Mouse (Mus musculus) kidney, embryonic 16.5 days (tissue): ENCODE data around the gene Phex. TPM values are rescaled to one million over a fixed set of nuclear protein-coding genes. Genes with fewer than 3 reads are reported as not detected.

Experiments
- ATAC-seq: fragments of 200-750 bp; cut with Nextera tagmentation; 2 replicates; pipeline ENCODE4 v1.8.0; 2017; ENCODE audit warnings: moderate TSS enrichment; ENCODE audit not compliant: low FRiP score, low TSS enrichment
- H3K27ac ChIP-seq: fragments of 300-500 bp; sonication (generic); 2 replicates; pipeline ENCODE4 v1.5.1; 2014; ENCODE audit warnings: low read length
- H3K27me3 ChIP-seq: fragments of 300-500 bp; sonication (generic); 2 replicates; pipeline ENCODE4 v1.6.1; 2014; ENCODE audit warnings: low read length, control low read depth, mixed read lengths; ENCODE audit not compliant: insufficient read depth
- H3K36me3 ChIP-seq: fragments of 300-500 bp; sonication (generic); 2 replicates; pipeline ENCODE4 v1.6.1; 2014; ENCODE audit warnings: low read length, control low read depth, mixed read lengths; ENCODE audit not compliant: insufficient read depth
- H3K4me1 ChIP-seq: fragments of 300-500 bp; sonication (generic); 2 replicates; pipeline ENCODE4 v1.6.1; 2014; ENCODE audit warnings: low read length, control low read depth, mixed read lengths; ENCODE audit not compliant: insufficient read depth
- H3K4me2 ChIP-seq: fragments of 300-500 bp; sonication (generic); replicated peaks from 2 replicates; pipeline ENCODE4 v1.6.1; 2014; ENCODE audit warnings: low read depth, low read length
- H3K4me3 ChIP-seq: fragments of 300-500 bp; sonication (generic); 2 replicates; pipeline ENCODE4 v1.5.1; 2014; ENCODE audit warnings: mild to moderate bottlenecking, low read length
- H3K9ac ChIP-seq: fragments of 300-500 bp; sonication (generic); replicated peaks from 2 replicates; pipeline ENCODE4 v1.6.1; 2014; ENCODE audit warnings: low read length
- H3K9me3 ChIP-seq: fragments of 300-500 bp; sonication (generic); 2 replicates; pipeline ENCODE4 v1.6.1; 2016; ENCODE audit warnings: low read length, control low read depth
- WGBS: fragments of 180-500 bp; shearing (Covaris S2); extraction: QIAGEN DNeasy Blood & Tissue Kit; methylation state at CpG from one replicate; pipeline ENCODE4 v1.1.7; 2014; 5-methylcytosine and 5-hydroxymethylcytosine counted together
- polyA plus RNA-seq: library from polyadenylated mRNA; unstranded; fragments of >200 nt; fragmentation: Nextera tagmentation; extraction: Ambion mirVana; gene quantifications from 2 replicates; pipeline ENCODE4 v1.2.1, GENCODE M21; 2015

Phex gene
- polyA plus RNA-seq, 1 experiment from 2014 or later = 0.49 TPM

DNA sequence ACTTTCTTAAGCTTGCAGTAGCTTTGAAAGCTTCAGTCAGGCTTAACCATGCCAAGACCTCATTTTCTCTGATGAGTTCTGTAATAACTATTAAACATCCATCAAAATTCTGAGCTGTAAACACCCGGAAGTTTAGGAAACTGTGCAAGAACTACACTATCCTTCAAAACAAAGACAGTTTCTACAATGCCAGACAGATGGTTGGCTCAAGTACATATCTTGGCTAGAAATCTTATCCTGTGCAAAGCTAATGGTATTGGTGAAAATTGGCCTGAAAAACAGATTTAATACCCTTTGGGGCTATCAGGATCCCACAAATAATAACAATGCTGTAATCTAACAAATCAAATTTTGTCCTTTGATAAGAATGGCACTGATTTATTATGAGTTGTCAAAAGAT lies 138.5 kb downstream of the Phex start:
- Histone ChIP-seq H3K4me1 (no peaks in the 10 kb centered on the region), H3K4me2 (no peak overlapping the region)
- WGBS = 72% methylated on average over 1 of the region's 1 CpGs

DNA sequence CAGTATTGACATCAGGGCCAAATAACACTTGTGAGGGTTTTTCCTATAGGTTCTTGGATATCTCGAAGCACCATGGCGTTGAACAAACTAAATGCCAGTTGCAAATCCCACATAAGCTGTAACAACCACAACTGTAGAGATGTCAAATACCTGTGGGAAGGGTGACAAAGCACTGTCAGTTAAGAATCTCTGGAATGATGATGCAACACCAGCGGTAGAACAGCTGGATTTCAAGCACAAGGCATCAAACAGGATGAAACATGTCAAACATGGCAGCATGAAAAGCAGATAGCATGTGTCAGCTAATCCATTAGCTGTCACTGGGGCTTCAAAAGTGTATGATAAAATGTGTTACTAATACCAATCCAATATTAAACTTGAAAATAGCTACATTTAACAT lies 141.8 kb downstream of the Phex start:
- H3K4me2 ChIP-seq = no peak overlapping the region
- H3K4me3 ChIP-seq = no peak overlapping the region
- H3K36me3 ChIP-seq = no peaks in the 10 kb centered on the region
- H3K9me3 ChIP-seq = no peaks in the 10 kb centered on the region
- no peaks in the 10 kb centered on the region for H3K4me1 ChIP-seq
- no peak overlapping the region for H3K9ac ChIP-seq
- no peak overlapping the region for H3K27ac ChIP-seq
- H3K27me3 ChIP-seq = no peaks in the 10 kb centered on the region
- no peak for ATAC-seq
- 82% methylated on average over 3 of the region's 3 CpGs for whole genome bisulfite sequencing

More for the DNA sequence above, 138.5 kb downstream of the Phex start:
- no peak overlapping the region for H3K4me3 ChIP-seq
- H3K9me3 ChIP-seq = no peaks in the 10 kb centered on the region
- H3K27me3 ChIP-seq = no peaks in the 10 kb centered on the region
- no peak overlapping the region for H3K27ac ChIP-seq
- no peak for ATAC-seq
- H3K9ac ChIP-seq = no peak overlapping the region
- H3K36me3 ChIP-seq = no peaks in the 10 kb centered on the region

DNA sequence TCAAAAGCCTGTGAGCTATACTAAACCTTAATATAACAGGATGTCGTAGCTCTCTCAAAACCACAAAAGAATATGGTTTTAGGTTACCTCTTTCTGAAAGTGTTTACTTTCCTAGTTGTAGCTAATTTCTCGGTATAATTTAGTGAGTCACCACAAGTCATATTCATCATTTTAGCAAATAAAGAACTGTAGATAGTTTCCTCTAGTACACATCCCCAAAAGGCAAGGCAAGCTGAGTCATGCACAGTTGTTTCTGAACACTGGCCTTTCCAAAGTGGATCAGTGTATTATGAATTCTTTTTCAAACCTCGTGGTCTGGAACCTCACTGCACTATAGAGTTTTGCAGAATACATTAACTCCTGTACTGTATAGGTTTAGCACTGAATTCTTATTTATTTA lies 143.5 kb downstream of the Phex start:
- ATAC-seq = no peak
- H3K4me2 ChIP-seq = no peak overlapping the region
- no peaks in the 10 kb centered on the region for H3K27me3 ChIP-seq
- no peaks in the 10 kb centered on the region for H3K36me3 ChIP-seq
- H3K4me3 ChIP-seq = no peak overlapping the region
- H3K9me3 ChIP-seq = no peaks in the 10 kb centered on the region
- no peak overlapping the region for H3K27ac ChIP-seq
- whole genome bisulfite sequencing = 64% methylated on average over 3 of the region's 3 CpGs
- no peak overlapping the region for H3K9ac ChIP-seq
- H3K4me1 ChIP-seq = no peaks in the 10 kb centered on the region

DNA sequence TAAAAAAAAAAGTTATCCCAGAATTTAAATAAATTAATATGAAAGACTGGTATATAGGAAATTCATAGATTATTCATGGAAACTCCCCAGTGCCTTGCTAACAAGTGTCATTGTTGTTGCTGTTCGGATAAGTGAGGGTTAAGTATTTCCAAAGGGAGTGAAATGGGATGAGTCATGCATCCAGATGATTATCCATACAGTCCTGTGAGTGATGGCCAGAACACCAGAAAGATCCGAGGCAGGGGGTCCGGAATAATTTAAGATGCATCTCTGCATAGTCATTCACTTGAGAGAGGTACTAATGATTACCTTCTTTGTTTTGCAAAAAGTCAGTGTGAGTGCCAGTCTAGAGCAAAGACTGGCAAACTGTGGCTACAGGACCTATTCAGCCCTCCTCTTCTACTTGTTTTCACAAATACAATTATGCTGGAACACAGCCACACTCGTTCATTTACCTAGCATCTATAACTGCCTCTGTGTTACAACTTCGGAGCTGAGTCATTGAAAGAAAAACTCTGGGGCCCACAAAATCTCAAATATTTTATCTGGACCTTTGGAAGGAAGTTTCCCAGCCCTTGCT lies 145.3 kb downstream of the Phex start:
- WGBS = 58% methylated on average over 5 of the region's 5 CpGs
- no peak overlapping the region for H3K9ac ChIP-seq
- ATAC-seq = no peak

DNA sequence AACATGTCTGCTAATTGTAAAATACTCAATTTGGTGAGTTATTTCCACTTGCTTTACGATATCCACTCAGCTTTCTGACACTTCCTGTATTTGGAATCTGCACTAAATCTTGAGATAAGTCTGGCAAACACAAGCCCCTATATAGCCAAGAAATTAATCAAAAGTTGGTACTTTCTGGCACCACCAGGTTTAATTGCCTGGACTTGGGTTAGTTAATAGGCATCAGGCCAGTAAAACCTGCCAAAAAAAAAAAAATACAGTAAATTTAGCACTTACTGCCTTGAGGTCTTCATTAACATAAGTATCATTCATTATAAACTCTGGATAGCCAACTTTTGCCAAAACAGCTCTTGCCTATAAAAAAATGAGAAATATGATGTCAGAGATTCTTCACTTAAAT lies 147.0 kb downstream of the Phex start:
- no peaks in the 10 kb centered on the region for H3K27me3 ChIP-seq
- 62% methylated on average over 1 of the region's 1 CpGs for WGBS
- ATAC-seq = no peak
- no peaks in the 10 kb centered on the region for H3K9me3 ChIP-seq
- H3K4me1 ChIP-seq = no peaks in the 10 kb centered on the region
- H3K27ac ChIP-seq = no peak overlapping the region
- no peak overlapping the region for H3K4me2 ChIP-seq
- H3K4me3 ChIP-seq = no peak overlapping the region
- no peaks in the 10 kb centered on the region for H3K36me3 ChIP-seq
- no peak overlapping the region for H3K9ac ChIP-seq

More for the DNA sequence above, 145.3 kb downstream of the Phex start:
- Histone ChIP-seq H3K9me3 (no peaks in the 10 kb centered on the region), H3K27me3 (no peaks in the 10 kb centered on the region), H3K27ac (no peak overlapping the region), H3K36me3 (no peaks in the 10 kb centered on the region), H3K4me1 (no peaks in the 10 kb centered on the region), H3K4me2 (no peak overlapping the region), H3K4me3 (no peak overlapping the region)

DNA sequence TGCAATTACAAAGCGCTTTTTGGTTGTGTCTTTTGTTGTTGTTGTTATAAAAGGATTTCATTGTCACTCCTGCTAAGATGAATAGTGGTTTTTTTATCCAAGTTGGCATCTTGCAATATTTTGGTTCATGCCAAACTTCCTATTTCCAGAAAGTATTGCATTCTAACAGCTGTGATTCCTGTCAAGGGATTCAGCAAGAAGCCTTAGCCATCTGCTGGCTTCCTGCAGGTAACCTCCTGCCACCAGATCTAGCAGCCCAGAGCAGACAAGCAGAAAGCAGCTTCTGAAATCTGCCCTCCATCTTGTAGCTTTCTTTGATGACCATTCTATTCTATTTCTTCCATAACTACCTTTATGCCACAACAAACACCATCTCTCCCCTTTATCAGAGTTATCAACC lies 212.4 kb downstream of the Phex start:
- H3K4me2 ChIP-seq = no peak overlapping the region
- no peak overlapping the region for H3K4me3 ChIP-seq
- H3K27me3 ChIP-seq = no peaks in the 10 kb centered on the region
- H3K9me3 ChIP-seq = no peaks in the 10 kb centered on the region
- H3K36me3 ChIP-seq = no peaks in the 10 kb centered on the region
- H3K27ac ChIP-seq = no peak overlapping the region
- no peaks in the 10 kb centered on the region for H3K4me1 ChIP-seq
- H3K9ac ChIP-seq = no peak overlapping the region
- no peak for ATAC-seq
- 81% methylated on average over 1 of the region's 1 CpGs for WGBS

DNA sequence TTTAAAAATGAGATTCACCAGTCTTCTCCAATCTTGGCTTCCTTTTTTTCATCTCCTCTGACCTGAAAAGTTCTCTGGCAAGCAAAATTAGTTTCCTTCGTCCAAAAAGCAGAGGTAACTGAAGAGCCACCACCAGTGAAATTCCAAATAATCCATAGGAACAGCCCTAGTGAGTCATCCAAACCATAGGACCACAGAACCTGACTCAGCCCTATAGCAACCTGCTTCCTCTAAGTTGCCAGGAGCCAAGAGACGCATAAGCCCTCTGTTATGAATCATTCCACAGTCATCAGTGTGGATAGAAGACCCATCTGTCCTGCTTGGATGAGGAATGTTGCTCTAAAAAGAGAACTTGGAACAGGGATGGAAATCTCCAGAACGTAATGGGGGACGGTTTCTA lies 230.9 kb downstream of the Phex start:
- H3K4me2 ChIP-seq = no peak overlapping the region
- H3K4me3 ChIP-seq = no peak overlapping the region
- H3K9me3 ChIP-seq = no peaks in the 10 kb centered on the region
- H3K27ac ChIP-seq = no peak overlapping the region
- no peaks in the 10 kb centered on the region; the same call in 1 of the 2 replicates for H3K27me3 ChIP-seq
- WGBS = 84% methylated on average over 4 of the region's 4 CpGs
- H3K9ac ChIP-seq = no peak overlapping the region
- no peaks in the 10 kb centered on the region for H3K4me1 ChIP-seq
- H3K36me3 ChIP-seq = no peaks in the 10 kb centered on the region
- no peak for ATAC-seq

DNA sequence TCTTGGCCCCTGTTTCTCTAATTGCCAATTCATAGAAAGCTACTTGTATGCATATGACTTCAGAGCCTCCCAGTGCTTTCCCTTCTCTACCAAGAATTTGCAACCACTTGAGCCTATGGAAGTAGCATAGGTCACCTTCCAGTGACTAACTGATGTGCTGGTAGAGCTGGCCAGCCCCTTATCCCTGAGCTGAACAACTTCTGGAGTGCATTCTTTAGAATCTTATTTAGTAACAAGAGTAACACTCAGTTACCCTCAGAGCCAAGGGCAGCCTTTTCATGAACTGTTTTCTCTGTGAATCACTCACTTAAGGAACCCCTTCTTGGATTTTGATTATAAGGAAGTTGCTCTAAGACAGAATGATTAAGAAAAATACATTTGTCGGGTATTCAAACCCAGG lies 234.3 kb downstream of the Phex start:
- Histone ChIP-seq H3K4me3 (no peak overlapping the region), H3K4me2 (no peak overlapping the region), H3K27me3 (no peaks in the 10 kb centered on the region), H3K27ac (no peak overlapping the region), H3K4me1 (no peaks in the 10 kb centered on the region), H3K9me3 (no peaks in the 10 kb centered on the region), H3K36me3 (no peaks in the 10 kb centered on the region), H3K9ac (no peak overlapping the region)
- WGBS = 87% methylated on average over 1 of the region's 1 CpGs
- no peak for ATAC-seq

DNA sequence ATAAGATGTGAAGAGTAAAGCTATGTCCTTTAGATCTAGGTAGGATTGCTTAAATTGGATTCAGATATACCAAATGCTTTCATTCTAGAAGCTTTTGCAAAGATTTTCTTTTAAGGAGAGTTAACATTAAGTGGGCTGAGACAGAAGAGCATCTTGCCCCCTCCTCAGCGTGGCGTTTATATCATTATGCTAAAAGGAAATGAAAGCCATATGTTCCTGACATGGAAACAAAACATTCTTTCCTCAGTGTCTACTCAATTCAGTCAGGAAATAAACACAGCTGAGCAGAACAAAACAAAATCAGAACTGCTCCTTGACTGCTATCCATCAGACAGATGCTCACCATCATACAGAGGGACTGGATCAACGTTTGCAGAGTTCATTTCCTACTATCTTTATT lies 251.0 kb downstream of the Phex start:
- no peak overlapping the region for H3K4me3 ChIP-seq
- ATAC-seq = no peak
- no peaks in the 10 kb centered on the region for H3K36me3 ChIP-seq
- H3K9ac ChIP-seq = no peak overlapping the region
- 62% methylated on average over 3 of the region's 3 CpGs for WGBS
- no peaks in the 10 kb centered on the region for H3K4me1 ChIP-seq
- H3K4me2 ChIP-seq = no peak overlapping the region
- H3K27ac ChIP-seq = no peak overlapping the region
- H3K9me3 ChIP-seq = no peaks in the 10 kb centered on the region
- peaks cover 3% of the 10 kb centered on the region; the same call in 1 of the 2 replicates for H3K27me3 ChIP-seq

DNA sequence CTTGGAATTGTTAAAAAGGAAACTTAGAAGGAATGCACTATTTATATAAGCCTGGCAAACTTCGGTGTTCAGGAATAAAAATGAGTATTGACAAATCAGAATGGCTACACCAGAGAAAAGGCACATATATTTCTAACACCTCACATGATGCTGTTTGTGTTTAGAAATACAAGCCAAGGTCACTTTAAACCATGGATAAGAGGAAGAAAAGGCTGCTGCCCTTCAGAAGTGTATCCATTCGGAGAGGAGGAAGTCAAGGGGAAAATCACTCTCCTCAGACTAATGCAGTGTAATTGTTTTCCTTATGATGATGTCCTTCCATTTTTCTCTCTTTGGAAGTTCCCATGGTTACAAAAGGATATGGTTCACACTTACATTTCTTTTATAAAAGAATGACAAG lies 251.7 kb downstream of the Phex start:
- Histone ChIP-seq H3K4me3 (no peak overlapping the region), H3K9me3 (no peaks in the 10 kb centered on the region), H3K4me1 (no peaks in the 10 kb centered on the region), H3K9ac (no peak overlapping the region), H3K4me2 (no peak overlapping the region), H3K27me3 (peaks cover 3% of the 10 kb centered on the region; the same call in 1 of the 2 replicates), H3K27ac (no peak overlapping the region), H3K36me3 (no peaks in the 10 kb centered on the region)
- 62% methylated on average over 2 of the region's 2 CpGs for WGBS
- no peak for ATAC-seq
